Mouse (Mus musculus) megakaryocyte, embryonic 14.5 days (primary cell): ENCODE measurements around the gene Slc30a9.

Experiments
- FLI1 ChIP-seq: IDR thresholded peaks from 2 replicates; pipeline ENCODE4 v1.6.1; 2012; ENCODE audit warnings: low read length, inconsistent platforms, mixed read lengths
- GATA1 ChIP-seq: IDR thresholded peaks from 3 replicates; pipeline ENCODE4 v1.6.1; 2012; ENCODE audit warnings: mixed read lengths, low read length, inconsistent platforms, borderline replicate concordance

DNA sequence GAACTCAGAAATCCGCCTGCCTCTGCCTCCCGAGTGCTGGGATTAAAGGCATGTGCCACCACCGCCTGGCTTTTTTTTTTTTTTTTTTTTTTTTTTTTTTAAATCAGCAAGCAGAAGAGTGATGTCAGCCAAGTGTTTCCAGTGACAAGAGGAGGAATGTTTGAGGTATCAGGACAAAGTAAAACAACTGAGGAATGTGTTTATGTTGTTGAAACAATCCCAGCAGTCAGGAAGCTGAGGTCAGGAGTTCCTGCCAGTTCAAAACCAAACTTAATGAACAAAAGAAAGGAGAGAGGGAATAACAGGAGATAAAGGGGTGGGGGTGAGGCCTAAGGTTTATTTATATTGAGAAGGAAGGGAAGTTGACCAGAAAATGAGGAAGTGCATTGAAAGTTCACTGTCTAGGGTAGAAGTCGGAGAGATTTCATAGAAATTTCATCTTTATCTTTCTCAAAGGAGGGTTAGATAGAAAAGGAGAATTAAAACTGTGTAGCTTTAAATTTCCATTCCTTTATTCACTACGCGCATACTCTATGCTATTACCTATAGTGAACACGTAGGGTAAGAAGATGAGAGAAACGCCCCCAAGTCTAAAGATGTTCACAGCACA is 4.9 kb upstream of the Slc30a9 start:
- no peak for TF ChIP-seq FLI1
- no peak for TF ChIP-seq GATA1
